Mouse (Mus musculus): ENCODE data around the gene Itprip. TPM values are rescaled to one million over a fixed set of nuclear protein-coding genes. Genes with fewer than 3 reads are reported as not detected.
A peak's percentile ranks its signal among the peaks of the same experiment; 100 is the strongest.

The Itprip gene
- polyA plus RNA-seq, 1 experiment from 2014 or later = 8.1 TPM

DNA sequence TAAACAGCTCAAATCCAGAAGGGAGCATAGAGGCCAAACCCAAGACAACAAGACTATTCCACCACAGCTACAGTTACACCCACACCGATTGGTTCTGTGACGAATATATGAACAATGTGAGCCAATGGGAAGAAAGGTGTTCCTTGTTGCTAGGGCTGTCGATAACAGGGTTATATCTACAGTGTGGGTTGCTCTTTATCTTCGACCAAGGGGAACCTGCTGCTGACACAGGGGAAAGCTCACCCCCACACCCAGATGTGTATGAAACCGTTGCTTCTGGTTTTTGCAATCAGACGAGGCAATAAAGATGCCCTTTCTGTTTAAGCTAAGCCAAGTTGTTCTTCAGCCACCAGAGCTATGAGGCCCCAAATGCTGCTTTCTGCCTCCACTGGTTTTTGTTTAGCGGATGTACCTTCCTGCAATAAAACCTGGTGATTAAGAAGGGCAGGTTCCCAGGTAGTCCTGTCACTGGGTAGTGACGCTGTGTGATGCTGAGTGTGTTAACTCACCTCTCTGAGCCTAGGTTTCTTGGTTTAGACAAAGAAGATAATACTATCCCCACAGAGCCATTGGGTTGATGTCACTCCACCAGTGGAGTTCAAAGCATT lies 20.5 kb downstream of the Itprip start:
- 93% methylated on average over 8 of the region's 8 CpGs for whole genome bisulfite sequencing
- Histone ChIP-seq H3K36me3 (peaks cover 36% of the 10 kb centered on the region), H3K4me1 (replicated peaks) (peaks cover 16% of the 10 kb centered on the region), H3K4me2 (no peak overlapping the region), H3K27me3 (no peaks in the 10 kb centered on the region), H3K9me3 (no peaks in the 10 kb centered on the region), H3K4me3 (no peak overlapping the region), H3K27ac (replicated peaks) (no peak overlapping the region), H3K9ac (no peak overlapping the region)
- ATAC-seq (ENCODE audit: low read depth) = no peak

GRCm38 (mm10) chr19:47893092-47893491 lies 26.0 kb downstream of the Itprip start:
- no peak for ATAC-seq (ENCODE audit: low read depth)
- H3K4me3 ChIP-seq = no peak overlapping the region
- WGBS = 91% methylated on average over 6 of the region's 6 CpGs
- peaks cover 36% of the 10 kb centered on the region for H3K36me3 ChIP-seq
- no peak overlapping the region for H3K27ac ChIP-seq (replicated peaks)
- H3K4me1 ChIP-seq (replicated peaks) = no peaks in the 10 kb centered on the region
- no peaks in the 10 kb centered on the region for H3K9me3 ChIP-seq
- H3K9ac ChIP-seq = no peak overlapping the region
- H3K4me2 ChIP-seq = no peak overlapping the region
- no peaks in the 10 kb centered on the region for H3K27me3 ChIP-seq

GRCm38 (mm10) chr19:47891562-47892312 lies 27.4 kb downstream of the Itprip start:
- no peaks in the 10 kb centered on the region for H3K27me3 ChIP-seq
- no peak overlapping the region for H3K9ac ChIP-seq
- no peaks in the 10 kb centered on the region for H3K4me1 ChIP-seq (replicated peaks)
- H3K4me3 ChIP-seq = no peak overlapping the region
- H3K27ac ChIP-seq (replicated peaks) = no peak overlapping the region
- peaks cover 22% of the 10 kb centered on the region for H3K36me3 ChIP-seq
- WGBS = 74% methylated on average over 11 of the region's 11 CpGs
- H3K4me2 ChIP-seq = no peak overlapping the region
- H3K9me3 ChIP-seq = no peaks in the 10 kb centered on the region
- no peak for ATAC-seq (ENCODE audit: low read depth)

GRCm38 (mm10) chr19:47890489-47891130 lies 28.5 kb downstream of the Itprip start:
- no peaks in the 10 kb centered on the region for H3K9me3 ChIP-seq
- no peak for ATAC-seq (ENCODE audit: low read depth)
- H3K36me3 ChIP-seq = peaks cover 11% of the 10 kb centered on the region
- no peak overlapping the region for H3K27ac ChIP-seq (replicated peaks)
- H3K27me3 ChIP-seq = no peaks in the 10 kb centered on the region
- H3K4me3 ChIP-seq = no peak overlapping the region
- no peak overlapping the region; the same call in 1 of the 2 replicates for H3K4me2 ChIP-seq
- H3K9ac ChIP-seq = no peak overlapping the region
- no peaks in the 10 kb centered on the region for H3K4me1 ChIP-seq (replicated peaks)
- 63% methylated on average over 10 of the region's 10 CpGs for WGBS

- H3K9me3 ChIP-seq = no peaks in the 10 kb centered on the region
- no peaks in the 10 kb centered on the region for H3K27me3 ChIP-seq
- ATAC-seq (ENCODE audit: low read depth) = no peak
- peaks cover 10% of the 10 kb centered on the region for H3K4me1 ChIP-seq (replicated peaks)
- H3K4me2 ChIP-seq = no peak overlapping the region
- H3K9ac ChIP-seq = no peak overlapping the region
- WGBS = 93% methylated on average over 8 of the region's 8 CpGs
- H3K4me3 ChIP-seq = no peak overlapping the region
- no peak overlapping the region for H3K27ac ChIP-seq (replicated peaks)
- H3K36me3 ChIP-seq = no peaks in the 10 kb centered on the region
Measured at GRCm38 (mm10) chr19:47888037-47888436, 31.1 kb downstream of the Itprip start.

- Histone ChIP-seq H3K27ac (replicated peaks) (no peak overlapping the region), H3K4me3 (no peak overlapping the region), H3K36me3 (no peaks in the 10 kb centered on the region), H3K4me2 (no peak overlapping the region), H3K27me3 (no peaks in the 10 kb centered on the region), H3K4me1 (replicated peaks) (peaks cover 10% of the 10 kb centered on the region), H3K9me3 (no peaks in the 10 kb centered on the region), H3K9ac (no peak overlapping the region)
- 85% methylated on average over 10 of the region's 10 CpGs for WGBS
- no peak for ATAC-seq (ENCODE audit: low read depth)
Measured at GRCm38 (mm10) chr19:47887417-47887816, 31.7 kb downstream of the Itprip start.

- no peaks in the 10 kb centered on the region for H3K36me3 ChIP-seq
- H3K9ac ChIP-seq = no peak overlapping the region
- WGBS = 78% methylated on average over 7 of the region's 7 CpGs
- H3K4me1 ChIP-seq (replicated peaks) = peaks cover 10% of the 10 kb centered on the region
- H3K9me3 ChIP-seq = no peaks in the 10 kb centered on the region
- no peak overlapping the region for H3K4me3 ChIP-seq
- H3K27me3 ChIP-seq = no peaks in the 10 kb centered on the region
- H3K27ac ChIP-seq (replicated peaks) = no peak overlapping the region
- no peak overlapping the region for H3K4me2 ChIP-seq
- no peak for ATAC-seq (ENCODE audit: low read depth)
Measured at GRCm38 (mm10) chr19:47886617-47887016, 32.5 kb downstream of the Itprip start.

DNA sequence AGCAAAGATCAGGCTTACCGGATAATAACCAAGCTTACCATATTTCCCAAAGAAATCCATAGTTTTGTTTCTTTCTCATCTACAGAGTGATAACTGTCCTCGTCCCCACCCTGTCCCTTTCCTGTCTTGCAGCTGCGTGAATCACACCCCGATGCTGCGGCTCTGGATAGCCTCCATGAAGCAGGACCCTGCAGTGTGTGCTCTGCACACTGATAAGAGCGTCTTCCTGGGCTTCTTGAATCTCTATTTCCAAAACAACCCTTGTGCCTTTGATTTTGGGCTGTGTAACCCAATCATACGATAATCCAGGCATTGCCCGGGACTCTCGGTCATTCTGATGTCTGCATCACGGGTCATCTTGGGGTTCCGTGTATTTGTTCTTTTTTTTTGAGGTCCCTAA lies 33.2 kb downstream of the Itprip start:
- ATAC-seq (ENCODE audit: low read depth) = no peak
- 86% methylated on average over 11 of the region's 11 CpGs for WGBS
- no peak overlapping the region for H3K27ac ChIP-seq (replicated peaks)
- H3K4me1 ChIP-seq (replicated peaks) = peaks cover 10% of the 10 kb centered on the region
- no peaks in the 10 kb centered on the region for H3K27me3 ChIP-seq
- H3K36me3 ChIP-seq = no peaks in the 10 kb centered on the region
- H3K4me3 ChIP-seq = no peak overlapping the region
- no peak overlapping the region for H3K9ac ChIP-seq
- no peaks in the 10 kb centered on the region for H3K9me3 ChIP-seq
- no peak overlapping the region for H3K4me2 ChIP-seq

- no peak overlapping the region for H3K4me2 ChIP-seq
- 70% methylated on average over 7 of the region's 7 CpGs for WGBS
- H3K4me1 ChIP-seq (replicated peaks) = peaks cover 10% of the 10 kb centered on the region
- H3K9me3 ChIP-seq = no peaks in the 10 kb centered on the region
- H3K27ac ChIP-seq (replicated peaks) = no peak overlapping the region
- H3K36me3 ChIP-seq = no peaks in the 10 kb centered on the region
- H3K27me3 ChIP-seq = no peaks in the 10 kb centered on the region
- H3K4me3 ChIP-seq = no peak overlapping the region
- ATAC-seq (ENCODE audit: low read depth) = no peak
- no peak overlapping the region for H3K9ac ChIP-seq
Measured at GRCm38 (mm10) chr19:47885191-47885743, 33.8 kb downstream of the Itprip start.

GRCm38 (mm10) chr19:47884296-47885085 lies 34.6 kb downstream of the Itprip start:
- Histone ChIP-seq H3K4me1 (replicated peaks) (peaks cover 10% of the 10 kb centered on the region), H3K27me3 (no peaks in the 10 kb centered on the region), H3K4me2 (no peak overlapping the region), H3K27ac (replicated peaks) (no peak overlapping the region), H3K9me3 (no peaks in the 10 kb centered on the region), H3K9ac (no peak overlapping the region), H3K4me3 (no peak overlapping the region), H3K36me3 (no peaks in the 10 kb centered on the region)
- 73% methylated on average over 13 of the region's 13 CpGs for WGBS
- ATAC-seq (ENCODE audit: low read depth) = no peak

- Histone ChIP-seq H3K4me1 (replicated peaks) (peaks cover 10% of the 10 kb centered on the region), H3K27ac (replicated peaks) (no peak overlapping the region), H3K4me2 (no peak overlapping the region), H3K9ac (no peak overlapping the region), H3K36me3 (no peaks in the 10 kb centered on the region), H3K4me3 (no peak overlapping the region), H3K27me3 (no peaks in the 10 kb centered on the region), H3K9me3 (no peaks in the 10 kb centered on the region)
- ATAC-seq (ENCODE audit: low read depth) = peak; percentile 32; the same call in 1 of the 2 replicates
- WGBS = 65% methylated on average over 9 of the region's 9 CpGs
Measured at GRCm38 (mm10) chr19:47882882-47883254, 36.2 kb downstream of the Itprip start.
